ENCODE assay signal across 21 mouse cellular contexts in genomic region chr9:66623627-66624026, GRCm38 (mm10).
"Had no signal": no experiment of that assay in that cellular context is flagged by ENCODE, and none has a peak within 500 bp of the region (broad histone marks: within the 10 kb centered on the region; RNA-seq: fewer than 3 reads in every experiment).

No protein-coding gene starts in this region.

- ATAC-seq: liver, postnatal 0 days; lung, postnatal 0 days; midbrain, embryonic 13.5 days; midbrain, embryonic 15.5 days had no signal

- H3K9me3 ChIP-seq: lung, embryonic 15.5 days; megakaryocyte, embryonic 14.5 days; midbrain, embryonic 13.5 days; midbrain, embryonic 15.5 days; neural tube, embryonic 13.5 days; neural tube, embryonic 15.5 days had no signal

- H3K27ac ChIP-seq: lung, embryonic 15.5 days; macrophage; midbrain, embryonic 13.5 days; midbrain, embryonic 15.5 days; neural tube, embryonic 13.5 days; neural tube, embryonic 15.5 days had no signal

- H3K27me3 ChIP-seq: lung, embryonic 15.5 days; megakaryocyte, embryonic 14.5 days; midbrain, embryonic 13.5 days; midbrain, embryonic 15.5 days; neural tube, embryonic 13.5 days; neural tube, embryonic 15.5 days had no signal

- H3K4me2 ChIP-seq: lung, embryonic 15.5 days; midbrain, embryonic 11.5 days; midbrain, embryonic 13.5 days; midbrain, embryonic 15.5 days; neural tube, embryonic 13.5 days; neural tube, embryonic 15.5 days had no signal

- DNase-seq: liver, postnatal 0 days; lung, adult 2 months; lung, postnatal 14 days; lung, postnatal 36 days; retina, postnatal 1 day; right cerebral cortex, adult 18-20 months; right cerebral cortex, postnatal 25 days; right cerebral cortex, postnatal 4 days; spleen, adult 18-20 months; thymus, adult 2 months; thymus, postnatal 25 days; thymus, postnatal 4 days had no signal

- H3K36me3 ChIP-seq: lung, embryonic 15.5 days; midbrain, embryonic 13.5 days; midbrain, embryonic 15.5 days; neural tube, embryonic 13.5 days; neural tube, embryonic 15.5 days had no signal

- H3K9ac ChIP-seq: liver, postnatal 0 days; lung, embryonic 15.5 days; midbrain, embryonic 13.5 days; midbrain, embryonic 15.5 days; neural tube, embryonic 13.5 days; neural tube, embryonic 15.5 days had no signal

- H3K4me3 ChIP-seq: lung, embryonic 15.5 days; megakaryocyte, embryonic 14.5 days; midbrain, embryonic 13.5 days; midbrain, embryonic 15.5 days; neural tube, embryonic 13.5 days; neural tube, embryonic 15.5 days had no signal
